Mouse (Mus musculus): ENCODE data around the gene Nell2.

DNA sequence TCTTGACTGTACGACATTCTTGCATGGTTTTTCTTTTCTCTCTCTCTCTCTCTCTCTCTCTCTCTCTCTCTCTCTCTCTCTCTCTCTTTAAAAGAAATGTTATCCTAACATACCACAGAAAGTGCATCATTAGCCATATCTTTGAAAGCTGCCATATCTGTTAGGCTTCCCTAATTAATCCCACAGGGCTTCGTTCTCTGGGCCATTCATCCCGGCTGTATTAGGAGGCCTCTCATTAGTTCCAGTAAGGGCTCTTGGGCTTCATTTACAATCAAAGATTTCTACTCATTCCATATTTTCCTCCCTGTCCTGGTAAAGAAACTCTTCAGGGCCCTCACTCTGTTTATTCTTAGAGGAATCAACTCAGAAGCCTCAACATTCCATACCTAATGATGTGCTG is 161.9 kb downstream of the Nell2 start:
- TF ChIP-seq POLR2A (IDR thresholded peaks at IDR 0.05; ENCODE audit: insufficient read depth, low read depth, low read length): no peak
- no peak for TF ChIP-seq CTCF (IDR thresholded peaks at IDR 0.05; ENCODE audit: insufficient read depth, low read depth, low read length)

Data from olfactory bulb, adult 2 months (tissue).